Mouse (Mus musculus) erythroblast, embryonic 14.5 days (primary cell): ENCODE measurements around the gene 1110017D15Rik.

ENCODE experiments used
- GATA1 ChIP-seq: IDR thresholded peaks from 2 replicates; pipeline ENCODE4 v1.6.1; 2012; ENCODE audit warnings: low read length, inconsistent platforms, mixed read lengths
- TAL1 ChIP-seq: IDR thresholded peaks from 3 replicates; pipeline ENCODE4 v1.6.1; 2012; ENCODE audit warnings: low read length, inconsistent platforms, mixed read lengths

GRCm38 (mm10) chr4:41470684-41471383 lies 46.3 kb downstream of the 1110017D15Rik start:
- TF ChIP-seq GATA1 (no peak), TAL1 (no peak)
